Mouse (Mus musculus) layer of hippocampus, adult 8-10 months (tissue): Measurements from ENCODE around the gene Slc17a2. TPM values are rescaled to one million over a fixed set of nuclear protein-coding genes. Genes with fewer than 3 reads are reported as not detected.
"Not testable (repeated sequence)": the region's sequence is repeated elsewhere in the genome, so short reads cannot be mapped to it uniquely, and the experiment has no call there.

Experiments used
- DNase-seq, 2 experiments: peaks; one replicate each; pipeline ENCODE4 v3.0.0; 2022; ENCODE audit warnings: low spot score in 2 of 2
- total RNA-seq, 4 experiments: library from RNA; stranded (reverse); gene quantifications; 2 replicates each; pipeline ENCODE4 v1.2.4; 2022

Gene Slc17a2
- not detected for total RNA-seq

DNA sequence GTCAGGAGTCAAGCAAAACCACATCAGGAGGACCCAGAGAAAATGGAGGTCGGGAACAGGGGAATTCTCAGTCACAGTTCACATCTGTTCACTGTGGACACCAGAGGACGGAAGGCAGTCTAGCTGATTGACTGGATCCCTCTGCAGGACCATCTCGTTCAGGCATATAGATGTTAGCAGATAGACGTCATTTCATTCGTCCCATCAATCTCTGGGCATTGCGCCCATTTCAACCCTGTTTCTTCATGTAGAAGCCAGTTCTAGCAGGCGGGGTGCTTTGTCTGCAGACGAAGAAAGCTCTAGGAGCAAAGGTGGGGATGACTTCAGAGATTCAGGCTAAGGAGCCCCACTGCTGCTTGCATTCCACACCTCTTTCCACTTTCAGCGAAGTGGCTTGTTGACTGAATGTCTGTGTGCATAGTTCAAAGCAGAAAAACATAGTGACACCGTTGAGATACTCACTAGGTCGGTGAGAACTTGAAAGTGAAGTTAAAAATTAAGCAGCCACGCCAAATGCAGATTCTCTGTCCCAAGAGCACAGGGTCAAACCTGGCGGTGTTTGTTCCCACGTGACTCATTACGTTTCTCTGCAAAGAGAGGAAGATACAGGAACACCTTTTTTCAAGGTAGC, at the start of gene Slc17a2:
Slc17a2 (plus strand) TSS at position 572 of the 631 bp plus-strand sequence.
- no peak for DNase-seq

DNA sequence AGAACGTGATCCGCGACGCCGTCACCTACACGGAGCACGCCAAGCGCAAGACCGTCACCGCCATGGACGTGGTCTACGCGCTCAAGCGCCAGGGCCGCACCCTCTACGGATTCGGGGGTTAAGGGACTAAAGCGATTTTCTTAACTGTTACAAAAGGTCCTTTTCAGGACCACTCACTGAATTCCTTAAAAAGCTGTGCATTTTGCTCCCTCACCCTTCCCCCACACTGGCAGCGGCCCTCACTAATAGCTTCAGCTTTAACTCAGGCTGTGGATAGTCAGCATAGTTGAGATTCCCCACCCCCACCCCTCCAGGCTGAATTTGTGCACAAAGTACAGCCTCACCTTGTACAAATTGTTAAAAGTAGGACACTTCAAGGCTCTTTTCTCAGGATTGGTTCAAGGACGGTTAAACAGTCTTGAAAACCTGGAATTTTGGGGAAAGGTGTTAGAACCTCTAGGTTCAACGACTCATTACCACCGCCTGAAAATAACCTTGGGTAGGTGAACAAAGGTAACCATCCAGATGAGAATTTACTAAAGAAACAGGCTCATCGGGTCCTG, 49.5 kb upstream of the Slc17a2 start:
- no peak for DNase-seq

DNA sequence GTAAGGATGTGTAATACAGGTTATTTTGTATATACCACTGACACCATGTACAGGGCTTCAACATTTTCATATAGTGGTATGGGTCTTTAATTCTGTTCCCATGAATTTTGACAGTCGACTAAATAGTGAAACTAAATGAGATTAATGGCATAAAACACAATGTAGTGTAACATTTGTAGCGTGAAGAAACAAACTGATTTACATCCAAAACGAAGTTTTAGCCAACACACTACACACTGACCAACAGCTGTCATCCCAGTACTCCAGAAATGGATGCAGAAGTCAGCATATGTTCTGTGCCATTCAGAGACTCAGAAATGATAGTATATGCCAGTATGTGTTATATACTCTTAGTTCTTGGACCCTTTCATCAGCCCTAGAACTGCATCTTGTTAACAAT, 48.9 kb upstream of the Slc17a2 start:
- no peak for DNase-seq

DNA sequence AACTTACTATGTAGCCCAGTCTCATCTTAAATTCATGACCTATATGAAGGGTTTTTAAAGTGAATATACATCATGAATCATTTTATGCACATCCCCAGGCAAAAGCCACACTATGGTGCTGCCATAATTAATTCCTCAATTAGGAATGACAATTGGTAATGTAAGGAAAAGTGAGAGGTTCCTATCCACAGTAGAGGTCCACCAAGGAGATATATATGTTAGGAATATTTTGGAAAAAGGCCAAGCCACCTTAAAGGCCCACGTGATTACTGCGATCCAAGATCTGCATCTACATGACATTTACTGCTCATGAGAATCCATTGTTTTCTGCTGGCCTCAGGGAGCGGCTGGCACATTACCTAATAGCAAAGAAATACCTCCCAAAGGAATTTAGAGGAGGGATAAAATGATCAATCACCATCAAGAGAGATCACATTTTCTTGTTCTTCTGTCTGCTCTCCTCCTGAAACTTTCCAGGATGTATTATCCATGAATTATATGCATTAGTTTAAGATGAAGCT, 47.5 kb upstream of the Slc17a2 start:
- DNase-seq, result no peak

DNA sequence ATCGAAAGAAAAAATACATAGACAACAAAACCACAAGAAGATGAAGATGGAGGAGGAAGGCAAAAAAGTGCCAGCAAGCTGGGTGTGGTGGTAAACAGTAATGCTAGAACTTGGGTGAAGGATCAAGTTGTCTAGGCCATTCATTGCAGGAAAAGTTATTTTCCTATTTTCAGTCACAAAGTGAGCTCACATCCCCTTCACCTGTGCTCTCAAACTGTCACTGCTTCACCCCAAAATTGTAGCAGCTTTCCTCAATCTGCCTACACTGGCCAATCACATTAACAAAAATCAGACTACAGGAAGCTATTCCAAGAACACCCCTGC, 46.9 kb upstream of the Slc17a2 start:
- no peak for DNase-seq

DNA sequence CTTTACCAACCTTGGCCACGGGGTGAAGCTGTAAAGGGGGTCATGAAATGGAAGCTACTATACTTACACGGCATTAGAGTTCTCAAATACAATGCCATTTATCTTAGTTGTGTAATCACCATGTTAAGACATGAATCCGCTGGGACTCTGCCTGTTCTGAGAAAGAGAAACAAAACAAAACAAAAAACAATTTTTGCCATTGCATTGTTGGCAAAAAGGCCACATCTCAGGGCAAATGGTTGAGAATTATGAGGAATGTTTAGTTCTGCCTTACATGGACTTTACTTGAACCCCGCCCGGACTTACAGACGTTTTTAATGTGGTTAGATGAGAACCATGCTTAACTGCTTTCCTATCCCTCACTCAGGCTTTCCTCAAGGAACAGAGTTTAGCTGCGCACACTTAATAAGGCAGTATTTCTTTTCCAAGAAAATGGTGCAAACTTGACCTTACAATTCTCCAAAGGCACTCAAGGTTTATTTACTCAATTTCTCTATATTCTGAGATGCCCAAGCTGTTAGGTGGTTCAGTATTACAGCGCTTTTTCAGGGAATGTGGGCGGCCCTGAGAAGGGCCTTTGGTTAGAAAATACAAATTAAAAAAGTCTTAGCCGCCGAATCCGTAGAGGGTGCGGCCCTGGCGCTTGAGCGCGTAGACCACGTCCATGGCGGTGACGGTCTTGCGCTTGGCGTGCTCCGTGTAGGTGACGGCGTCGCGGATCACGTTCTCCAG, 46.4 kb upstream of the Slc17a2 start:
- DNase-seq, result no peak

DNA sequence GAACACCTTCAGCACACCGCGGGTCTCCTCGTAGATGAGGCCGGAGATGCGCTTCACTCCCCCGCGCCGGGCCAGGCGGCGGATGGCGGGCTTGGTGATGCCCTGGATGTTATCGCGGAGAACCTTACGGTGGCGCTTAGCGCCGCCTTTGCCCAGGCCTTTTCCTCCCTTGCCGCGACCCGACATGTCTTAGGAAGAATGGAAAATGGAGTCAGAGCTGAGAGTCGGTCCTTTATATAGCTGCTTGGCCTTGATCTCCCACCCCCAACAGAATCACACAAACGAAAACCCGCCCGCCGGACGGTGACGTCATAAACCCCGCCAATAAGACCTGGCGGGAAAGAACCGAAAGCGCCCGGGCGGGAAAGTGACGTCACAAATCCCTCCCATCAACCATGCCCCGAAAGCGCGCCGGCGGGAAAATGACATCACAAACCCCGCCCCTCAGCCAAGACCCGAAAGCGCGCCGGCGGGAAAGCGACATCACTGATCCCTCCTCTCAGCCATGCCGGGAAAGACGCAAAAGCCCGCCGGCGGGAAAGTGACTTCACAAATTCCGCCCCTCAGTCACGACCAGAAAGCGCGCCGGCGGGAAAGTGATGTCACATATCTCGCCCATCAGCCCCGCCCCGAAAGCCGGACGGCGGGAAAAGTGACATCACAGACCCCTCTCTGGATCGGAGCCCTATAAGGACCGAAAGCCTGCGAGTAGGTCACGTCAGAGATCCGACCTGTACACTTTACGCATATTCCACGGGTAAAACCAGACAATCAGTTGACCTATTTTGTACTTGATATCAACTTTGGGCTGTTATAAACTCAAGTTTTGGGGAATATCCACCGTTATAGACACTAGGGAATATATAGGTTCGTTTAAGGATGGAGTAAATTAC, 45.6 kb upstream of the Slc17a2 start, which contains the start of gene Hist1h4a:
Hist1h4a (minus strand) TSS at position 259 of the 893 bp plus-strand sequence.
- DNase-seq, result peak; percentile 98

DNA sequence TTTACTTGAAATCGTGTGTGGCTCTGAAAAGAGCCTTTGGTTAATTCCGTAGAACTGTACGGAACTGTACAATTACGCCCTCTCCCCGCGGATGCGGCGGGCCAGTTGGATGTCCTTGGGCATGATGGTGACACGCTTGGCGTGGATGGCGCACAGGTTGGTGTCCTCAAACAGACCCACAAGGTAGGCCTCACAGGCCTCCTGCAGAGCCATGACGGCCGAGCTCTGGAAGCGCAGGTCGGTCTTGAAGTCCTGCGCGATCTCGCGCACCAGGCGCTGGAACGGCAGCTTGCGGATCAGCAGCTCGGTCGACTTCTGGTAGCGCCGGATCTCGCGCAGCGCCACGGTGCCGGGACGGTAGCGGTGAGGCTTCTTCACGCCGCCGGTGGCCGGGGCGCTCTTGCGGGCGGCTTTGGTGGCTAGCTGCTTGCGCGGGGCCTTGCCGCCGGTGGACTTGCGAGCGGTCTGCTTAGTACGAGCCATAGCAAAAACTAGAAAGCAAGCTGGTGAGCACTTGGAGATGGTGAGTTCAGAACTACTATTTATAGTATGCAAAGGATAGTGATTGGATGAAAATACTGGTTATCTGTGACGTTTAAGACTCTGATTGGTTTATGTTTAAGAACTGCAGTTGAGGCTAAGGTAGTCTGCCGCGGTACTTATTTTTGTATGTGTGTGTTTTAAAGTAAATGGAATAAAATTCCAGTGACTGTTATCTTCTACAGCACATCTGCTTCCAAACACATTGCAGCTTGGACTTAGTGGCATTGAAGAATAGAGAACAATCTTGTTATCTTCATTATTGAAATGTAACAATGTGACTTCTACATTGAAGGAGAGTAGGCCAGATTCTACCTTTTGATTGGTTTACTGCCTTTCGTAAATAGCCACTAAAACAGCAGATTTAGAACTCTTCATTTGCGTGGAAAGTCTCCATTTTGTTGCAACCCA, 44.6 kb upstream of the Slc17a2 start, which contains the start of gene Hist1h3a:
Hist1h3a (minus strand) TSS at position 516 of the 951 bp plus-strand sequence.
- peak; percentile 61 to 63 for DNase-seq

DNA sequence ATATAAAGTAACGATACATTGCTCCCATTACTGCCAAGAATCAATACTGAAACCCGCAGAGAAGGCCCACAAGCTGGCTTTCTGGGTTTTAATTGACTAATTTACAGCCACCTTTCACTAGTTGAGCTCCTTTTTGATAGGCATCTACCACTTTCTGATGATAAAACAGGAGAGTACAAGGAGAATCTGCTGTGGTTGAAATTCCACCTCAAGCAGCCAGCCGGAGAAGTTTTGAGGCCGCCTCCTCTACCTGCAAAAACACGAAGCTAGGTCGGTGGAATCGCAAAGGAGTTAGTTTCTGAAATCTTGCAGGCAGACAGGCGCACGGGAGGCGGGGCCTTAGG, 43.6 kb upstream of the Slc17a2 start:
- DNase-seq, result no peak

DNA sequence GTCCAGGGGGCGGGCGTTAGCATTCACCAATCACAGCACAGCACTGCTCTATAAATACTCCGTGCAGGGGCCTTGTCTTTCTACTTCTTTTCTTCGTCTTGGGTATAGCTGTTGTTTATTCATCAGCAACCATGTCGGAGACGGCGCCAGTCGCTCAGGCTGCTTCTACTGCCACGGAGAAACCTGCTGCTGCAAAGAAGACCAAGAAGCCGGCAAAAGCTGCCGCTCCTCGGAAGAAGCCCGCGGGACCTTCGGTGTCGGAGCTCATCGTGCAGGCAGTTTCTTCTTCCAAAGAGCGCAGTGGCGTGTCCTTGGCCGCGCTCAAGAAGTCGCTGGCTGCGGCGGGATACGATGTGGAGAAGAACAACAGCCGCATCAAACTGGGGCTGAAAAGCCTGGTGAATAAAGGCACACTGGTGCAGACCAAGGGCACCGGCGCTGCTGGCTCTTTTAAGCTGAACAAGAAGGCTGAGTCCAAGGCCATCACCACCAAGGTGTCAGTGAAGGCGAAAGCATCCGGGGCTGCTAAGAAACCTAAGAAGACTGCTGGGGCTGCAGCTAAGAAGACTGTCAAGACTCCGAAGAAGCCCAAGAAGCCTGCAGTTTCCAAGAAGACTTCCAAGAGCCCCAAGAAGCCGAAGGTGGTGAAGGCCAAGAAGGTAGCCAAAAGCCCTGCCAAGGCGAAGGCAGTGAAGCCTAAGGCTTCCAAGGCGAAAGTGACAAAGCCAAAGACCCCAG, 43.0 kb upstream of the Slc17a2 start, which contains the start of gene Hist1h1a:
Hist1h1a (plus strand) TSS at position 81 of the 738 bp plus-strand sequence.
- peak; percentile 72 to 82 for DNase-seq

DNA sequence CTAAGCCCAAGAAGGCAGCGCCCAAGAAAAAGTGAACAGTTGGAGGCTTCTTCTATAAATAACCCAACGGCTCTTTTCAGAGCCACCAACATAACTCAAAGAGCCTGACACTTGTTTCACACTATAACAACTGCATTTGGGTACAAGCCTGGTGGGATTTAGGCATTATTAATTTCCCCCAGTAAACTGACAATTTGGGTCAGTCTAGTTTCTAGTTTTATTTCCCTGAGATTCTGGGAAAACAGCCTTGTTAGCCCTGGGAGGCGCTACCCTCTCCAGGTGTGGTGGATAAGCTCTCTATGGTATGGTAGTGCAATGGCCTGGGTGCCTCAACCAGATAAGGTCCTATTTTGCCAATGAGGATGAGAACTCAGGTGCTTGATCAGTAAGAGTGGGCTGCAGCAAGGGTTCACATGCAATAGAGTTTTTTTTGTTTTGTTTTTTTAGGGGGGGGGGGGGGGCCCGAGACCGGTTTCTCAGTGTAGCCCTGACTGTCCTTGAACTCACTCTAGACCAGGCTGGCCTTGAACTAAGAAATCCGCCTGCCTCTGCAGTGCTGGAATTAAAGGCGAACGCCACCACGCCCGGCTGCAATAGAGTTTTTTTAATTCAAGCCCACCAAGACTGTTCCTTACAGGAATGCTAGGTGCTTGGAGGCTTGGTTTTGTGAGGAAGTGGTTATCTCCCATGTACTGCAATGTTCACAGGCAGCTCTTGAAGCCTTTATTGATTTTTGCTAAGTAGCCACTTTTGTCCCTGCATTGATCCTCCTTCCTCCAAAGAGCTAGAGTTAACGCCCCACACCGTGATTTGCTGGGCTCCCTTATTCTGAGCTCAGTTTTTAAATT, 42.2 kb upstream of the Slc17a2 start:
- DNase-seq, result no peak

DNA sequence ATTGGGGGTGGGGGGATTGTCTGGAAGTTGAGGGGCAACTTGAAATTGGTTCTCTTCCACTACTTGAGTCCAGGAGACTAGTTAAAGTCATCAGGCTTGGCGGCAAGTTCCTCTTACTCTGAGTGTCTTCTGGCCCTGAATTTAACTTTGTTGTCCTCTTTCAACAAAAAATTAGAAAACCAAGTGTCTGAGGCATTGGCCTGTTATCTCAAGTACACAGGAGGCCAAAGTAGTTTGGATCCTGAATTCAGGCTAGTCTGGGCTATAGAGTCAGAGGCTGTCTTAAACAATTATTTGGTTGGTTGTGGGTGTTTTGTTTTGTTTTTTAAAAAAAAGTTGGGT, 41.6 kb upstream of the Slc17a2 start:
- DNase-seq, result no peak

DNA sequence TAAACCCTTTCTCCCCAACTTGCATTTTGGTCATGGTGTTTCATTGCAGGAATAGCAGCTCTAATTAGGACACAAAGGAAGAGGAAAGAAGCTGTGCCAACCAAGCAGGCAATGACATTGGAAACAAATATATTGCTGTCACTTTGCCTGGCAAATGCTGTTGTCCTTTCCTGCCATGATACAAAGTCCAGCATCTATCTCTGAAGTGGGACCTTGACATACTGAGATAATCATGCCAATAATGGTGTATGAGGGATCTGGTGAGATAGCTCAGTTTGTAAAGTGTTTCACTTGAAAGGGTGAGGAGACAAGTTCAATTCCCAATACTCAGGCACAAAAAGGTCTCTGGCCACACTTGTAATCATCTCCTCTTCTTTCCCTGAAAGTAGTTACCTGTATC, 40.0 kb upstream of the Slc17a2 start:
- DNase-seq, result no peak

DNA sequence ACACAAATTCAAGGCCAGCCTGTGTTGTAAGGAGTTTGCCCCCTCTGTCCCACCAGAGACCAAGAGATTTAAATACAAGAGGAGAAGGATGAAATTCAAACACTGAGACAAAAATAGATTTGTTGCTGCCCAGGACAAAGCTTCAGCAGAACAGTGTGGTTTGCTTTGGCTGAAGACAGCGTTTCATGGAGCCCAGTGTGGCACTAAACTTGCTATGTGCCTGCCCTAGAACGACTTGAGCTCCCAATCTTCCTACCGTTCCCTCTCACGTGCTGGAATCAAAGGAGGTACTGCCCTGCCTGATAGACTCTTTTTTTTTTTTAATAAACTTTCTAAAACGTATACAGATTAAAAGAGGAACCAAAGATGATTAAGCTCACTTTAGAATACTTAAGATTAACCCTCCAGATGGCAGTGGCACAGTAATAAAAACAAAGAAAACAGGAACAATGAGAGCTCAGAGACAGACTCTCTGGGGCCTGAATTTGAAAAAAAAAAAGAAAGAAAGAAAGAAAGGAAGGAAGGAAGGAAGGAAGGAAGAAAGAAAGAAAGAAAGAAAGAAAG, 37.9 kb upstream of the Slc17a2 start:
- no peak for DNase-seq

DNA sequence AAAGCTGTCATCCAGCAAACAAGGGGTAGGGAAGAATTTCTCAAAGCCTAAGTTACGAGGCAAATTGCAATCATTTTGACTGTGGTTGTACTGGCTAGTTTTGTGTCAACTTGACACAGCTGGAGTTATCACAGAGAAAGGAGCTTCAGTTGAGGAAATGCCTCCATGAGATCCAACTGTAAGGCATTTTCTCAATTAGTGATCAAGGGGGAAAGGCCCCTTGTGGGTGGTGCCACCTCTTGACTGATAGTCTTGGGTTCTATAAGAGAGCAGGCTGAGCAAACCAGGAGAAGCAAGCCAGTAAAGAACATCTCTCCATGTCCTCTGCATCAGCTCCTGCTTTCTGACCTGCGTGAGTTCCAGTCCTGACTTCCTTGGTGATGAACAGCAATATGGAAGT, 37.2 kb upstream of the Slc17a2 start, which contains the start of gene Trim38:
Trim38 (plus strand) TSS at position 301 of the 400 bp plus-strand sequence.
- not testable (repeated sequence) for DNase-seq

DNA sequence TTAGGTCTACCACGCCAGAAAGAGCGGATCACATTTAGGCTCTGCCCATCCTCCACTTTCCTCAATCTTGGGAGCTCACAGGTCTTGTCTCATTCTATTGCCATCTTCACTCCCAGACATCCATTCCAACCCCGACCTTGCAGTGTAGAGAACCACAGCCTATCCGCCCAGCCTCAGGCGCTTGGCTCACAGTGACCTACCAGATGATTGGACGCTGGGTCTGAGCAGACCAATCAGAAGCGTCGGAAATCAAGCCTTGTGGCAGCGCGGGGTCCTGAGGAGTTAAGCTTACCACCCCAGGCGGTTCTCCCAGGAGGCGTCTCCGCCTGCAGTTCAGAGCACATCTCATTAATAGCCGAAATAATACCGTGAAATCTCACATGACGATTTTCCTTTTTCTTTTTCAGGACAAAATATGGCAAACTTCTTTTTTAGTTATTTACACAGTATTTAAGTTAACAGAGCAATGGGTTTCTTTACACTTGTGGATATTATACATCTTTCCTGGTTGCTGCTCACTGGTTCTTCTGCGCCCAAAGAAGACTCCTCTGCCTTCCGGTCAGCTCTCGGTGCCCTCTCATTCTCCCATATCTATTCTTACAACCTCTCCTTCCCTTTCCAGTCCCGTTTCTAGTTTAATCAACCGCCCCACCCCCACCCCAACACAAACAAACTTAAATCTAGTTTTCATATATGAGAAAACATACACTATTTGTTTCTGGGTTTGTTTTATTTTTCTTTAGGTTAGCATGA, 34.1 kb upstream of the Slc17a2 start:
- DNase-seq, result peak; percentile 33

DNA sequence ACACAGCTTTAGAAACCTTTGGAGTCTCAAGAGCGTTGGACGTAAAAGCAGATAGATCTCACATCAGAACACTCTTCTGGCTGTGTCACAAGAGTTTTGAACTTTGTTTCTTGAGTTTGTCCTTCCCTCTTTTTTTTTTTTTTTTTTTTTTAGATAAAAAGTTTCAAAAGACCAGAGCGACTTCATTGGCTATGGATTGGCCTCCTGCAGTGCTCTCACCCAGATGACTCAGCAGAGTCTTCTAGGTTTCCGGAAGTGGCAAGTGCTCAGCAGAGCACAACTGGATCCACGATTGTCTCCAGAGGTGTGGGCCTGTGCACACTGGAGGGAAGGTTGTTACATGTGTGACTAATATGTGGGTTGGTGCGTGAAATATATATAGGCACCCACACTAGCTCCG, 28.5 kb upstream of the Slc17a2 start:
- DNase-seq, result no peak

DNA sequence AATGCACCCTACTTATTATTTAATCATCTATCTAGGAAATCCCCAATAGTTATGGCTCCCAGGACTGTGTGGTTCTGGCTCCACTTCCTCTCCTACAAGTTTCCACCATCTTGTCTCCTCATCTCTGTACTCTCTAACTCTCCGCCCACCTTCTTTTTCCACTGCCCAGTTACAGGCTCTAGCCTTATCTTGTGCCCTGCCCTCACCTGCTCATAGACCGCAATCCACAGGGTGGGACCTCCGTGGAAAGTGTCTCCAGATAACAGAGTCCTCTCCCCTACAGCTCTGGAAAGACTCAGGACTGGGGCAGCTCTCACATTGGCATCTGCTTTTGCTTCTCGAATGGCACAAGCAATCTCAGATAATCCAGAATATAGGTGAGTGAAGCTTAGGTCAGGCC, 27.8 kb upstream of the Slc17a2 start:
- no peak for DNase-seq
